Mouse (Mus musculus) layer of hippocampus, adult 8-10 months (tissue): Measurements from ENCODE around the gene Dvl2. TPM values are rescaled to one million over a fixed set of nuclear protein-coding genes. Genes with fewer than 3 reads are reported as not detected.
"Not testable (repeated sequence)": the region's sequence is repeated elsewhere in the genome, so short reads cannot be mapped to it uniquely, and the experiment has no call there.

Source experiments
- DNase-seq, 2 experiments: peaks; one replicate each; pipeline ENCODE4 v3.0.0; 2022; ENCODE audit warnings: low spot score in 2 of 2
- total RNA-seq, 4 experiments: library from RNA; stranded (reverse); gene quantifications; 2 replicates each; pipeline ENCODE4 v1.2.4; 2022

Gene Dvl2
- 10 to 100 TPM; 35.4 to 54.0 (median 41.6) TPM for total RNA-seq

DNA sequence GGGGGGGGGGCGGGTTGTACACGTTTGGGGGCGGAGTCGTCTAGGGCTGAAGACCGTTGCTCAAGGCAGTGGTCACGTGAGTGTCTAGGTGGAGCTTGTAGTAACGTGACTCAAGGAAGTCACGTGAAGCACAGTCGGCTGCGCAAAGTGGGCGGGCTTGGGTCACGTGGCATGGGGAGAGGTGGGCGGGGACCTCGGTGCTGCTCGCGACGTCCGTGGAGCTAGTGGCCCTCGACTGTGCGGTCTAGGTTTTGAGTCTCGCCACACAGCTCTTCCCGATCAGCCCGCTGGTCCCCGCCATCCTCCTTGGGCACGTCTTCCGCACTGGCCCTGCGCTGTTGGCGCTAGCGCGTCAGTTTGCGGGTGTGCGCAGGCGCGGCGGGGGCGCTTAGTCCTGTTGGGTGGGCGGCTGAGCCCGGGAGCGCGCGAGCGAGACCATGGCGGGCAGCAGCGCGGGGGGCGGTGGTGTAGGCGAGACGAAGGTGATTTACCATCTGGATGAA, at the start of gene Dvl2:
Dvl2 (plus strand) TSS at position 200 of the 503 bp plus-strand sequence.
- peak; percentile 89 to 92 for DNase-seq

DNA sequence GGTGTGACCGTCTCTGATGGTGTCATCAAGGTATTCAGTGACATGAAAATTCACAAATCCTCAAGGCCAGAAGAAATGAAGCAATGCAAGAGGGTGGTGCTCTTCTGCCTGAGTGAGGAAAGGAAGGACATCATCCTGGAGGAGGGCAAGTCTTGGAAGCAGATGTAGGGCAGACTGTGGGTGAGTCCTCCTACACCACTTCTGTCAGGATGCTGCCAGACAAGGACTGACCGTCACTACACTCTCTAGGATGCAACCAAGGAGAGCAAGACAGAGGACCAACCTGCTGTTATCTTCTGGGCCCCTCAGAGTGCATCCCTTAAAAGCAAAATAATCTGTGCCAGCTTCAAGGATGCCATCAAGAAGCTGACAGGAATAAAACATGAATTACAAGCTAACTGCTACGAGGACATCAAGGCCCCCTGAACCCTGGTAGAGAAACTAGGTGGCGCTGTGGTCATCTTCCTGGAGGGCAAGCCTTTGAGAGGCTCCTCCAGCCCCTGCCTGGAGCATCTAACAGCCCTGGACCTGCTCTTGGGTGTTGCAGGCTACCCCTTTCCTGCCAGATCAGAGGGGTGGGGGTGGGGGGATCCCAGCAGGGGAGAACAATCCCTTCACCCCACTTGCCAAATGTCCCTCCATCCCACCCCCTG, 49.5 kb upstream of the Dvl2 start:
- DNase-seq: no peak

- DNase-seq: no peak
These were observed 48.1 kb upstream of the Dvl2 start for GRCm38 (mm10) chr11:69952274-69952673.

DNA sequence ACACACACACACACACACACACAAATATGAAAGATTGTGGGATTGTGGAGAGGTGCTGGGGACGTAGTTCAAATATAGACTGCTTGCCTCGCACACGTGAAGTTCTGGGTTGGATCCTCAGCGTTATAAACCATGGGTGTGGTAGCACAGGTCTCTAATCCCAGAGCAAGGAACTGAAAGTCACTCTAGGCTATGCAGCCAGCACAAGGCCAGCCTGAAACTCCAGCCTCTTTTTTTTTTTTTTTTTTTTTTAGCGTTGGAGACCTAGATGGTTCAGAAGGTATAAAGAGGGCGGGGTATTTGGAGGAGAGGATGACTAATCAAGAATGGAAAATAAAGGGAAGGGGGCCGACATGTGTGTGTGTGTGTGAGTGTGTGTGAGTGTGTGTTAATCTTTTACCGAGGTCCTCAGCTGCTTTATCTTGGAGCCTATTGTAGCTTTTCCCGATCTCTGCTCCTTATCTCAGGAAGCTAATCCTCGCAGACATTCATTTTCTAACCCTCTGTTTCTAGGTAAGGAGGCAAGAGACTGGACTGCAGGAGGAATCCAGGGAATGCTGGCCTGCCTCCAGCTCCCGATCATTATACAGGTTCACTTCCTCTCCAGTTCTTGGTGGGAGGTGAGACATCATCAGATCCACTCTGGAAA, 47.0 kb upstream of the Dvl2 start:
- DNase-seq: no peak

DNA sequence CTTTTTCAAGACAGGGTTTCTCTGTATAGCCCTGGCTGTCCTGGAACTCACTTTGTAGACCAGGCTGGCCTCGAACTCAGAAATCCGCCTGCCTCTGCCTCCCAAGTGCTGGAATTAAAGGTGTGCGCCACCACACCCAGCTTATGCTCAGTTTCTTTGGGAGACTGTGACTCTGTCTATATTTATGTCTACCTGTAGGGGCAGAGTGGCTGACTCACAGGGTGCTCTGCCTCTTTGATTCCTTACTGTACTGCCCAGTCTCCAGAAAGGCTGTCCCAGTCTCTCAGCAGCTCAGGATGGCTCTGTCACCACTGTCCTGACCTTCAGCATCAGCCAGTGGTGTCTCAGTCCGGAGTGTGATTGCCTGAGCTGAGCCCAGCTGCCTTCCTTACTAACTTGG, 44.8 kb upstream of the Dvl2 start:
- not testable (repeated sequence) for DNase-seq

DNA sequence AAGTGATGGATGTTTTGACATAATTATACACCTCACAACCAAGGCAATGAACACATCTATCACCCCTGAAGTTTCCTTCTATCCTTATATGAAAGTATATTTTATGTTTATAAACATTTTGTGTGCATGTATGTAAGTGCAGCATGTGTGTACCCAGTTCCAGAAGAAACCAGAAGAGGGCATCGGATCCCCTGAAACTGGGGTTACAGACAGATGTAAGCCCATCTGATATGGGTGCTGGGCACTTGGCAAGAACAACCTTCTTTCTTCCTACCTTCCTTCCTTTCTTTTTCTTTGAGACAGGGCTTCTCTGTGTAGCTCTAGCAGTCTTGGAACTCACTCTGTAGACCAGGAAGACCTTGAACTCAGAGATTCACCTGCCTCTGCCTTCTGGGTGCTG, 44.2 kb upstream of the Dvl2 start:
- no peak for DNase-seq

GRCm38 (mm10) chr11:69960616-69961015, 39.8 kb upstream of the Dvl2 start:
- no peak for DNase-seq

- no peak for DNase-seq
These were observed 38.6 kb upstream of the Dvl2 start for GRCm38 (mm10) chr11:69961841-69962240.

DNA sequence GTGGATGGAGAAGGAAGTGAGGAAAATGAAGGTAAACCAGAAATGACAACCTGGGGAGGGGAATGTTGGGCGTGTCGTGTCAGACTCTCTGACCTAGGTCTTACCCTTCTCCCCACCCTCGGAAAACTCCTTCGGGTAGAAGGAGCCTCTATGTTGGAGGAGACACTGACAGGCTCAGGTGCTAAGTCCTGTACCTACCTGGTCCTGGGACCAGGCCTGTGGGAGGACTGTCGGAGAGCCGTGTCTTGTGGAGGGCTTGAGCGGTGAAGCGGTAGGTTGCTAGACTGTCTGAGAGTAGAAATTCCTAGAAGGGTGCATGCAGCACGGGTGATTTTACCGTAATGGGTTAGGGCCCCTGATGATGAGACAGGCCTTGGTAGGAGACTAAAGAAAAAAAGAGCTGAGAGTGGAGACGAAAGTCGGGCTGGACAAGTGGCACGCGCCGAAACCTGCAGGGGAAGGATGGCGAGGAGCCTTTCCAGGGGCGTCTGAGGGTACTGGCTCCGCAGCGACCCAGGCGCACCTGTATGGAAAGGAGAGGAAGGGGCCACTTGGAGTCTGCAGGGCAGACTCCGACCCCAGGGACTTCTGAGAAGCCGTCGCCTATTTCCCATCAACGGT, 35.6 kb upstream of the Dvl2 start, which contains the start of gene Cldn7:
Cldn7 (plus strand) TSS at position 130 of the 621 bp plus-strand sequence.
- no peak for DNase-seq

DNA sequence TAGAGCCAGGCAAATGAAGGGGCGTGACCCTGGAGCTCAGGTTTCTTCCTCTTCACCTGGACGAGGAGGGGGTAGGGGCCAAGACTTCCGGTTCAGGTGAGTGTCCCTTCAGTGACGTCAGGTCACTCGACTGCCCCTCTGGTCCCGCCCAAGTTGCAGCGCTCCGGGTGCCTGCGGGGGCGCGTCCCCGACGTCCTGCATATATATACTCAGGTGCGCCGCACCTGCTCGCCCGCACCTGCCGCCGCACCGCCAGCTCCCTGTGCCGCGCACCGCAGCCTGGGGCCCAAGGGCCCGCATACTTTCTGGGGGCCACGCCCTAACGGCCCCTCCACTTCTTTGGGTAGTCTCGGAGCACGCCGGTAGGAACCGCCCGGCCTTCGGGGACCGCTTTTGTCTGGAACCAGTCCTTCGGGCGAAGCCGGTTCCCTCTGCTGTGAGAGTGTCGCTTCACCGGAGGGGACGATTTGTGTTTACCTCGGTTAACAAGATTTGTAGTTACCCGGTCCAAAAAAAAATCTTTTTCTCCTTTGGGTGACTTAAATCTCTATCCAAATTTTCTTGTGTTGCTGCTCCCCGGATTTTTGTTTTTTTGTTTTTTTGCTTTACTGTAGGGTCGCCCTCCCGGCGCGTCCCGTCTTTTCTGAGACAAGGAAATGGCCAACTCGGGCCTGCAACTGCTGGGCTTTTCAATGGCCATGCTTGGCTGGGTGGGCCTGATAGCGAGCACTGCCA, 35.0 kb upstream of the Dvl2 start:
- DNase-seq: no peak

DNA sequence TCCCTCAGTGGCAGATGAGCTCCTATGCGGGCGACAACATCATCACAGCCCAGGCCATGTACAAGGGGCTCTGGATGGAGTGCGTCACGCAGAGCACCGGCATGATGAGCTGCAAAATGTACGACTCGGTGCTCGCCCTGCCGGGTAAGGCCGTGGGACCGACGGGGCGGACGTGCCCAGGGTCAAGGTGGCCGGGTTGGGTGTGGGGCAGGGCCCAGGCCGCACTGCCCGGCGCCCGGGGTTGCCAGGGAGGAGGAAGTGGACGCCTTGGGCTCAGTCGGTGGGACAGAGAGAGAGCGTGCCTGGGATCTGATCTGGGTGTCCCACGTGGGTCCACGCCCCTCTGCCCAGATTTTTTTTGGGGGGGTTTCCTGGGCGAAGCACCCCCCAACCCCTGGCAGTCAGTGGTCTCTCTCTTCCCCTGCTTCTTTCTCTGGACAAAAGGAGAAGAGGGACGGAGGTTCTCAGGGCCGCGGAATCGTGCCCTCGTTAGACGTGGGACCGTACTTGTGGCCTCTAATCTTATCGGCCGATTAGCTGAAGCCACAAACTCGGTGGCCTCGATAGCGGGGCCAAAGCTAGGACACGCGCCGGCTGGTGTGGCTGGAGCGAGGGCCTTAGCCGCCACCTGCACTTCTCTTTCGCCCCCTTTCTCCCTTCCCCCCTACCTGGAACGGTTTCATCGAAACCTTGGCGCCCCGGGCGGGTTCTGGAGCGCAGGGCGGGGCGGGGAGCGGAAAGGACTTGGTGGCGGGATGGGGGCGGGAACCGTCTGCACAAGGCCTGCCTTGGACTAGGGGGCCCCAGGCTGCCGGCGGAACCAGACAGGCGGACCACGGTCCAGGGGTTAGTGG, 34.2 kb upstream of the Dvl2 start:
- no peak for DNase-seq

GRCm38 (mm10) chr11:69966860-69967517, 33.4 kb upstream of the Dvl2 start:
- DNase-seq: no peak

- DNase-seq: no peak
These were observed 31.6 kb upstream of the Dvl2 start for GRCm38 (mm10) chr11:69968793-69969192.

- no peak for DNase-seq
These were observed 30.2 kb upstream of the Dvl2 start for GRCm38 (mm10) chr11:69970222-69970621.

DNA sequence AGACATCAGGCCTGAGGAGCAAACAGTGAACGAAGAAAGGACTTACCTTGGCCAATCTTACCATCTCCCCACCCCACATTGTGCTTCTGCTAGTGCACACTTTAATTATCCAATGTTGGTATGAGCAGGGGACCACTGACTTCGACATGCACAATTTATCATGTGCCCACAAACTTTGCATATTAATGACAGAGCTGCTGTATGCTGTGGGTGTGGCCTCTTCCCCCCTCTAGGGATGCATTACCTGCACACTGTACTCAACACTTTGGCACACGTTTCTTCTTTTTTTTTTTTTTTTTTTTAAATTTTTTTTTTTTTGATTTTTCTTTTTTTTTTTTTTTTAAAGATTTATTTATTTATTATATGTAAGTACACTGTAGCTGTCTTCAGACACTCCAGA, 29.6 kb upstream of the Dvl2 start:
- no peak for DNase-seq

DNA sequence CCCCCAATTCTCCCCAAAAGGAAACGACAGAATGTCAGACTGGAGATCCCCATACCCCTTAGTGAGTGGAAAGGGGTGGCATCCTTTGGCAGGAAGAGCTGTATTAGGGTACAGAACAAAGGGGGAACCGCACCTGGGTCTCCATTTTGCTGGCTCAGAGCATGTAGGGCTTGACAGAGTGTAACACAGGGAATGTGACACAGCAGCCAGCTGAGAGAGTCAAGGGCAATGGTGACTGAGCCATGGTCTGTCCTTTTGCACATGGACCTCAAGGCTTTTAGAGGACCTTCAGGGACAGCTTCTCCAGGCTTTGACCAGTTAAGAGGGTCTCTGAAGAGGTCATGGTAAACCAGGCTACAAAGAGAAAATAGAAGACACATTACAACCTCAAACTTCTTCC, 25.5 kb upstream of the Dvl2 start:
- no peak for DNase-seq

- DNase-seq: no peak
These were observed 24.1 kb upstream of the Dvl2 start for GRCm38 (mm10) chr11:69976271-69976670.

GRCm38 (mm10) chr11:69979827-69980195, 20.6 kb upstream of the Dvl2 start:
- DNase-seq: no peak

DNA sequence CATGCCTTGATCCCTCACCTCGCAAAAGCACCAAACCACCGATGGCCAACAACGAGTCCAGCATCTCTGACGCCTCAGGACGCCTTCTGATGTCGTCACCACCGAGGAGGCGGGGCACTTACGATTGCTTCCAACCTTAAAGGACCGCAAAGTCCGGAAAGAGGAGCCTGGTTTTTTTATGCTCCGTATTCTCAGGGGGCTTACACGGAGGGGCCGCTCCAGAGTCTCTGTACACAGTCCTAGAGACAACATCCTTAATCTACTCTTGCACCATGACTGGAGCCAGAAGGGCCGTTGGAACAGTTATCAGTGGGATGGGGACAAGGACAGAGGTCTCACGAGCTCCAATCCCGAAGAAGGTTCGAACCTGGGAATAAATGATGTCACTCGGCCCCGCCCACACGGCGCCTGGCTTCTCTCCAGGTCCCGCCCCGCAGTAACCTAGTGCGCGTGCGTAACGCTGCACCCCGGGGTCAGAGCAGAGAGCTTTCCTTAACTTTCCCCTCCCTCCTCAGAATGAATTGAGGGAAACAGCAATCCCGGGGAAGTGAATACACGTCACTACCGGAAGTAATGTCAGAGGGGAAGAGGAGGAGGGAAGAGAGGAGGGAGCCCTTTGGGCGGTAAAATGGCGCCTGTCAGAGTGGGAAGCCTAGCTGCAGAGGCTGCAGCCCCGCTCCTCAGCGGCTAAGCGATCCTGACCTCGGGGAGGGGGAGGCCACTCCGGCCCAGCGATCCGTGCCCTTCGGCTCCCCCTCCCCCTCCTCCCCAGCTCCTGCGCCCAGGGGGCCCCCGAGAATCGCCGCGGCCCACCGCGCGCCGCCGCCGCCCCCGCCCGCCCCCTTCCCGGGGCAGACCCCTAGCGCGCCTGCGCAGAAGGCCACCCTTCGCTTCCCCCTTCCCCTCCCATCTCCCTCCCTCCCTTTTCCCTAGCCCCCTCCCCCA, 19.9 kb upstream of the Dvl2 start:
- peak; percentile 98 to 99 for DNase-seq
